Mouse (Mus musculus): ENCODE data around the gene Ly75. TPM values are rescaled to one million over a fixed set of nuclear protein-coding genes. Genes with fewer than 3 reads are reported as not detected.

Ly75 gene
- polyA plus RNA-seq, 1 experiment from 2014 or later: 3.0 TPM

DNA sequence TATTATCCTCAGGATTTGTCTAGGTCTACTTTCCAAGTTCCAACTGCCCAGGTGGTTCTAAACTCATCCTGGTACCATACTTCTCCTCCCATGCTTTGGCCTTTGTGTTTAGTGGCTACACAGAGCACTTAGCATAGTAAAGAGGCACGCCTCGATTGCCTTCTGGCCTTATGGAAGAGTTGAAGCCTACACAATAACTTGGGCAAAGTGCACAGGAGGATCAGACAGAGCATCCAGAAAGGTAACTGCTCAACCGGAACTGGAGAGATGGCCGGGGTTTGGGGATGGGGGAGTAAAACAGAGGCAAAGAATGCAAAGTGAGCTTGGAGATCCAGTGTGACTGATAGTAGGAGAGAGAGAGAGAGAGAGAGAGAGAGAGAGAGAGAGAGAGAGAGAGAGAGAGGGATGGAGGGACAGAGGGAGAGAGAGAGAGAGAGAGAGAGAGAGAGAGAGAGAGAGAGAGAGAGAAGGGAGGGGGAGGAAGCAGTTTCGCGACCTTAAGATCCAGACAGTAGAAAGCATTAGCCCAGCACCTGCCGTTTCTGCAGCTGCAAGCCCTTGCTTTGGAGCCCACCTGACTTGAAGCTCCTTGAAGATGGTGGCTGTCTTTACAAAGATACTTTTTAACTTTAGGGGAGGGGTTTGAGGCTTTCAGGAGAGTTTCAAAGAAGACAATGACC lies 1.1 kb upstream of the Ly75 start:
- peaks cover 13% of the 10 kb centered on the region for H3K27me3 ChIP-seq (ENCODE audit: control insufficient read depth, insufficient read depth, low read depth, low read length)
- no peaks in the 10 kb centered on the region for H3K9me3 ChIP-seq (replicated peaks; ENCODE audit: control insufficient read depth, low read length)
- no peaks in the 10 kb centered on the region for H3K4me1 ChIP-seq (ENCODE audit: control insufficient read depth, low read depth, low read length)
- no peak overlapping the region for H3K27ac ChIP-seq (ENCODE audit: low read length)
- no peak overlapping the region for H3K9ac ChIP-seq (ENCODE audit: low read depth, low read length)
- H3K4me3 ChIP-seq (ENCODE audit: low read depth, low read length): no peak overlapping the region
- no peak for ATAC-seq (ENCODE audit: low read depth)
- H3K4me2 ChIP-seq (ENCODE audit: low read depth, low read length): no peak overlapping the region
- H3K36me3 ChIP-seq (ENCODE audit: control insufficient read depth, insufficient read depth): no peaks in the 10 kb centered on the region
- whole genome bisulfite sequencing (ENCODE audit: insufficient replicate concordance): 44% methylated on average over 7 of the region's 7 CpGs

DNA sequence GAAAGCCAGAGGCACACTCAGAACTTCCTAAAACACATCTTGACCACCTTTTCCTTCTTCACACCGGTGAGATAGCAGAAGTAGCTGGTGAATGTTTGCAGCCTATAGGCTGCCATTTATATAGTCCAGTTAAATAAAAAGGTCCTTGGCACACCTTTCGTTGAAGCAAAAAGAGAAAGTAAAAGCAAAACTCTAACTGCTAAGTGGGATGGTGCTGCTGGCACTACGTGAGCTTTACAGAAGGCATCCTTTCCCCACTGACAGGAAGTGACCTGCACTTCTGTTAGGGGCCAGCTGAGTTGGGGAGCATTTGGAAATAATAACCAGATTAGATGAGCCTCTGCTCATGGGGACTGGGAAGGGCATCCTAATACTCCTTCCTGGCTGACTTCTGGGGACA lies 757 bp downstream of the Ly75 start:
- ATAC-seq (ENCODE audit: low read depth): no peak
- H3K27me3 ChIP-seq (ENCODE audit: control insufficient read depth, insufficient read depth, low read depth, low read length): peaks cover 13% of the 10 kb centered on the region
- H3K4me2 ChIP-seq (ENCODE audit: low read depth, low read length): peak overlapping the region; percentile 67
- no peak overlapping the region for H3K27ac ChIP-seq (ENCODE audit: low read length)
- H3K36me3 ChIP-seq (ENCODE audit: control insufficient read depth, insufficient read depth): no peaks in the 10 kb centered on the region
- WGBS (ENCODE audit: insufficient replicate concordance): 27% methylated on average over 3 of the region's 3 CpGs
- H3K4me3 ChIP-seq (ENCODE audit: low read depth, low read length): peak overlapping the region; percentile 61
- H3K9me3 ChIP-seq (replicated peaks; ENCODE audit: control insufficient read depth, low read length): no peaks in the 10 kb centered on the region
- no peaks in the 10 kb centered on the region for H3K4me1 ChIP-seq (ENCODE audit: control insufficient read depth, low read depth, low read length)
- H3K9ac ChIP-seq (ENCODE audit: low read depth, low read length): no peak overlapping the region; the same call in 1 of the 2 replicates

DNA sequence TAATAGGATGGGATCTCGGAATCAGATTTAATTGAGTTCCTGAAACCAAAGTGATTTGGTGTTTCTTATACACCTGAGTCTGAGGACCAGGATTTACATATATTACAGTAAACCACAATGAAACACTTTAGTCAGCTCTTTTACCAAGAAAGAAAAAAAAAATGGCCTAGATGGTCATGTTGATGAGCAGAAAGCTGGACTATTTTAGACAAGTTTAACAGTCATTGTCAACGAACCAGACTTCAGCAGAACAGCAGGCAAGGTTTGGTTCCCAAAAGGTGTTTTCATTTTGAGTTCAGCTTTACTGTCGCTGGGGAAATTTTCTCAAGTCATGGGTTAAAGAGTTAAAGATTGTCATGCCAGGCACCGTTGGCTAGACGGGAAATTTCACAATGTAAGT lies 5.8 kb downstream of the Ly75 start:
- no peak for ATAC-seq (ENCODE audit: low read depth)
- 57% methylated on average over 5 of the region's 5 CpGs for WGBS (ENCODE audit: insufficient replicate concordance)
- H3K9ac ChIP-seq (ENCODE audit: low read depth, low read length): no peak overlapping the region

DNA sequence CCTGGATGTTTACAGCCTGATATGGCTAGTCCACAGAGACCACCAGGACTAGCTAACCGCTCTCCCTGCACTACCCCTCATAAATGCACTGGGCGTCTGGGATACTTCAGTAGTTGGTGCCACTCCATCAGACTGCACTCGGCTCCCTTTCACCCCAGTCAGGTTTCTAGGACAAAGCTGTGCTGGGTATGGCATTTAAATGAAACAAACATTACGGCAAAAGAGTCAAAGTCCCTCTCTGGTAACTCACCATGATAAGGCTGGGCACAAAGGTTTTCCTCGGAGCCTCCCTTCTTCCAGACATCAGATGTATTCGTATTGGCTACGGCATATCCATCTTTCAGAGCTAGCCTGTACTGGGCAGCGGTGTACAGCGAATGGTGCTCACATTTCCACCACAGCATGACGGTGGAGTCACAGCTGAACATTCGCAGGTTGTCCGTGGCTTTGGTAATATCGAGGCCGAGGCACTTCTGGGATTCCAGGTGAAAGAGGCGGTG lies 7.4 kb downstream of the Ly75 start:
- no peaks in the 10 kb centered on the region for H3K36me3 ChIP-seq (ENCODE audit: control insufficient read depth, insufficient read depth)
- no peak for ATAC-seq (ENCODE audit: low read depth)
- no peaks in the 10 kb centered on the region for H3K27me3 ChIP-seq (ENCODE audit: control insufficient read depth, insufficient read depth, low read depth, low read length)
- H3K4me3 ChIP-seq (ENCODE audit: low read depth, low read length): no peak overlapping the region
- H3K9me3 ChIP-seq (replicated peaks; ENCODE audit: control insufficient read depth, low read length): no peaks in the 10 kb centered on the region
- H3K27ac ChIP-seq (ENCODE audit: low read length): no peak overlapping the region
- no peak overlapping the region for H3K9ac ChIP-seq (ENCODE audit: low read depth, low read length)
- H3K4me2 ChIP-seq (ENCODE audit: low read depth, low read length): no peak overlapping the region
- 81% methylated on average over 15 of the region's 15 CpGs for WGBS (ENCODE audit: insufficient replicate concordance)
- H3K4me1 ChIP-seq (ENCODE audit: control insufficient read depth, low read depth, low read length): no peaks in the 10 kb centered on the region

More for the DNA sequence above, 5.8 kb downstream of the Ly75 start:
- Histone ChIP-seq H3K27me3 (ENCODE audit: control insufficient read depth, insufficient read depth, low read depth, low read length) (peaks cover 2% of the 10 kb centered on the region; the same call in 1 of the 2 replicates), H3K36me3 (ENCODE audit: control insufficient read depth, insufficient read depth) (no peaks in the 10 kb centered on the region), H3K9me3 (replicated peaks; ENCODE audit: control insufficient read depth, low read length) (no peaks in the 10 kb centered on the region), H3K27ac (ENCODE audit: low read length) (no peak overlapping the region), H3K4me3 (ENCODE audit: low read depth, low read length) (no peak overlapping the region), H3K4me1 (ENCODE audit: control insufficient read depth, low read depth, low read length) (no peaks in the 10 kb centered on the region), H3K4me2 (ENCODE audit: low read depth, low read length) (no peak overlapping the region)

DNA sequence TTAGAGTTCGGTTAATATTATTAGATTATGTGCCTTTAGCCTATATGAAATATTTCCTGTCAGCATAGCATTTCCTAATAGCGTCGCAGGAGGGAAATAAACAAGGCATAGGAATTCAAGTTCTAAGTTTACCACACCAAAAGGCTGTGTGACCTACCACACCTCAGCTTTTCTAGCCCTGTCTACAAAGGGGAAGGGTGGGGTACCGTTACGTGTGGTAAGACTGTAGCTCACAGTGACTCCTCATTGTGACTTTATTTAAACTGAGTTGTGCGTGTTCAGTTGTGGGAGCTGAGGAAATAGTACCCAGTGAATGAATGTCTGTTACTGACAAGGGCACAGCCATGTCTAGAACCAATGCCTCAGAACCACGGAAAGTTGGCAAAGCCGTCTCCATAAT lies 8.0 kb downstream of the Ly75 start:
- H3K27ac ChIP-seq (ENCODE audit: low read length): no peak overlapping the region
- ATAC-seq (ENCODE audit: low read depth): no peak
- 81% methylated on average over 8 of the region's 8 CpGs for WGBS (ENCODE audit: insufficient replicate concordance)
- no peaks in the 10 kb centered on the region for H3K27me3 ChIP-seq (ENCODE audit: control insufficient read depth, insufficient read depth, low read depth, low read length)
- H3K9me3 ChIP-seq (replicated peaks; ENCODE audit: control insufficient read depth, low read length): no peaks in the 10 kb centered on the region
- no peaks in the 10 kb centered on the region for H3K36me3 ChIP-seq (ENCODE audit: control insufficient read depth, insufficient read depth)
- H3K4me3 ChIP-seq (ENCODE audit: low read depth, low read length): no peak overlapping the region
- H3K4me2 ChIP-seq (ENCODE audit: low read depth, low read length): no peak overlapping the region
- H3K9ac ChIP-seq (ENCODE audit: low read depth, low read length): no peak overlapping the region
- H3K4me1 ChIP-seq (ENCODE audit: control insufficient read depth, low read depth, low read length): no peaks in the 10 kb centered on the region

DNA sequence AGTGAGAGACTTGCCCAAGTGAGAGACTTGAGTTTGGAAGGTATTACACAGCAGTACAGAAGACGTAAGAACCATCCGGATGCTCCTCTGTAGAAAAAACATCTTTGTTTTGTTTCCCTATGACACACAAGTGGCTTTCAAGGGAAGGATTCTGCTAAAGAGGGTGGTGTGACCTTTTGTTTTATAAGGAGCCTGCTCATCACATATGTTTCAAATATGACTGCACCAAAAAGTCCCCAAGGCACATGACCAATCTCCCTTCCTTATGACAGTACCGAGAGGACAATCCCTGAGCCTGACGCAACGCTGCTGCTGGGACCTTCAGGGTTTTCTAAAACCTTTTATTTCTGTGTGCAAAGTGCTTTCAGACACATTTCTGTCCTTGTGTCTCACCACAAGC lies 12.9 kb downstream of the Ly75 start:
- Histone ChIP-seq H3K9ac (ENCODE audit: low read depth, low read length) (no peak overlapping the region), H3K9me3 (replicated peaks; ENCODE audit: control insufficient read depth, low read length) (no peaks in the 10 kb centered on the region), H3K36me3 (ENCODE audit: control insufficient read depth, insufficient read depth) (no peaks in the 10 kb centered on the region), H3K27ac (ENCODE audit: low read length) (no peak overlapping the region), H3K4me2 (ENCODE audit: low read depth, low read length) (no peak overlapping the region), H3K4me3 (ENCODE audit: low read depth, low read length) (no peak overlapping the region), H3K27me3 (ENCODE audit: control insufficient read depth, insufficient read depth, low read depth, low read length) (no peaks in the 10 kb centered on the region), H3K4me1 (ENCODE audit: control insufficient read depth, low read depth, low read length) (no peaks in the 10 kb centered on the region)
- ATAC-seq (ENCODE audit: low read depth): no peak
- 83% methylated on average over 5 of the region's 5 CpGs for WGBS (ENCODE audit: insufficient replicate concordance)

DNA sequence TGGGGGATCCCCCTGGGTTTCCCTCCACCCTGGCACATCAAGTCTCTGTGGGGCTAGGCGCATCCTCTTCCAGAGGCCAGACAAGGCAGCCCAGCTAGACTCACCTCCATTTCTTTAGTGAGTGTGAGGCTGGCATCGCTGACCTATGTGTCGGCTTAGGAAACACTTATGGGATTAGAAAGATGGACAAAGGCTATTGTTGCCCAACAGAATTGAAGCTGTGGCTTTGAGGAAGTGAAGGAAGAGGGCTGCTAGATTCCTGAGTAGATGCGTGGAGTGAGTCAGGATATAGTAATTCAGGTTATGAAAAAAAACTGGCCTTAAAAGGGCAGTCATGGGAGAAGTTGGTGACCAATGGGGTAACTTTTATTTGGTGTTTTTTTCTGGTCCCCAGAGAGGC lies 13.6 kb downstream of the Ly75 start:
- WGBS (ENCODE audit: insufficient replicate concordance): 54% methylated on average over 4 of the region's 4 CpGs
- H3K27me3 ChIP-seq (ENCODE audit: control insufficient read depth, insufficient read depth, low read depth, low read length): no peaks in the 10 kb centered on the region
- H3K4me2 ChIP-seq (ENCODE audit: low read depth, low read length): no peak overlapping the region
- ATAC-seq (ENCODE audit: low read depth): no peak
- no peaks in the 10 kb centered on the region for H3K4me1 ChIP-seq (ENCODE audit: control insufficient read depth, low read depth, low read length)
- no peak overlapping the region for H3K9ac ChIP-seq (ENCODE audit: low read depth, low read length)
- no peaks in the 10 kb centered on the region for H3K9me3 ChIP-seq (replicated peaks; ENCODE audit: control insufficient read depth, low read length)
- no peak overlapping the region for H3K27ac ChIP-seq (ENCODE audit: low read length)
- no peaks in the 10 kb centered on the region for H3K36me3 ChIP-seq (ENCODE audit: control insufficient read depth, insufficient read depth)
- H3K4me3 ChIP-seq (ENCODE audit: low read depth, low read length): no peak overlapping the region

DNA sequence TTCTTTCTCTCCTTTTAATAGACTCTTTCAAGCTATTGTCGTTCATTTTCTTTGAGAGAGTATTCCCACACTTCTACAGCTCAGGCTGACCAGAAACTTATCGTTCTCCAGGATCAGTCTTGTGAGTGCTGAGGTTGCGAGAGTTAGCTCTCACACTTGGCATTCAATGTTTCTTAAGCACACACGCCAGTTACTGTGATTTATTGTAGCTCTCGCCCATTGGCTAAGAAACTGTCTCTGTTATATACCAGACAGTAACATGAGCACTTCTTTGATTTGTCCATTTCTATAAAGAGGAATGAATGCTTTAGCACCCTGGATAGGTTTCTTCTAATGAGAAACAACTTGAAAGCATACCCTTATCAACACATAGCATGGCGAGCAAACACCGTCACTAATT lies 15.2 kb downstream of the Ly75 start:
- no peak overlapping the region for H3K9ac ChIP-seq (ENCODE audit: low read depth, low read length)
- ATAC-seq (ENCODE audit: low read depth): no peak
- H3K27me3 ChIP-seq (ENCODE audit: control insufficient read depth, insufficient read depth, low read depth, low read length): no peaks in the 10 kb centered on the region
- H3K27ac ChIP-seq (ENCODE audit: low read length): no peak overlapping the region
- no peaks in the 10 kb centered on the region for H3K9me3 ChIP-seq (replicated peaks; ENCODE audit: control insufficient read depth, low read length)
- no peaks in the 10 kb centered on the region for H3K36me3 ChIP-seq (ENCODE audit: control insufficient read depth, insufficient read depth)
- H3K4me1 ChIP-seq (ENCODE audit: control insufficient read depth, low read depth, low read length): no peaks in the 10 kb centered on the region
- H3K4me3 ChIP-seq (ENCODE audit: low read depth, low read length): no peak overlapping the region
- WGBS (ENCODE audit: insufficient replicate concordance): 66% methylated on average over 7 of the region's 7 CpGs
- H3K4me2 ChIP-seq (ENCODE audit: low read depth, low read length): no peak overlapping the region

DNA sequence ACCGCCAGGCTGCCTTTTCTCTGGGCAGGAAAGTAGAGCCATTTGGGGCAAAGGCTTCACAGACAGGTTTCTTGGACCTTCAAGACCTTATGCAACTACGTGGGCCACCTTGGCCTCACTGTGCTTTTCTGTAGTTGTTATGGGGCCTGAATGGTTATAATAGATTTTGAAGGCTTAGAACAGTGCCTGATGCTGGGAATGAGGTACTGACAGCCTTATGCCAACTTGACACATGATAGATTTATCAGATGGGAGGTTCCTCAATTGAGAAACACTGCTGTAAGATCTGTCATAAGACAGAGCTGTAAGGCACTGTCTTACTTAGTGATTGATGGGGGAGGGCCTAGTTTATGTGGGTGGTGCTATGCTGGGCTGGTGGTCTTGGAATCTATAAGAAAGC lies 15.9 kb downstream of the Ly75 start:
- Histone ChIP-seq H3K9me3 (replicated peaks; ENCODE audit: control insufficient read depth, low read length) (no peaks in the 10 kb centered on the region), H3K27me3 (ENCODE audit: control insufficient read depth, insufficient read depth, low read depth, low read length) (no peaks in the 10 kb centered on the region), H3K4me2 (ENCODE audit: low read depth, low read length) (no peak overlapping the region), H3K36me3 (ENCODE audit: control insufficient read depth, insufficient read depth) (no peaks in the 10 kb centered on the region), H3K27ac (ENCODE audit: low read length) (no peak overlapping the region), H3K4me1 (ENCODE audit: control insufficient read depth, low read depth, low read length) (no peaks in the 10 kb centered on the region), H3K4me3 (ENCODE audit: low read depth, low read length) (no peak overlapping the region), H3K9ac (ENCODE audit: low read depth, low read length) (no peak overlapping the region)
- 65% methylated on average over 2 of the region's 2 CpGs for WGBS (ENCODE audit: insufficient replicate concordance)
- ATAC-seq (ENCODE audit: low read depth): no peak

Measured in liver, embryonic 16.5 days (tissue).